Mouse (Mus musculus) neural tube, embryonic 15.5 days (tissue): ENCODE measurements at regions not wholly inside any gene's neighbourhood (a gene's known extent, or its start where the extent isn't known, plus 50 kb on each side); places are given as distances from the start of the nearest gene placed in this dataset.
"Not testable (repeated sequence)": the region's sequence is repeated elsewhere in the genome, so short reads cannot be mapped to it uniquely, and the experiment has no call there.

Experiments used
- ATAC-seq: fragments of 200-750 bp; cut with Nextera tagmentation; 2 replicates; pipeline ENCODE4 v1.8.0; 2017; ENCODE audit warnings: mild to moderate bottlenecking, moderate TSS enrichment, moderate library complexity; ENCODE audit not compliant: low FRiP score
- H3K27ac ChIP-seq: fragments of 300-500 bp; sonication (generic); replicated peaks from 2 replicates; pipeline ENCODE4 v1.5.1; 2015; ENCODE audit warnings: mild to moderate bottlenecking, inconsistent platforms
- H3K27me3 ChIP-seq: fragments of 300-500 bp; sonication (generic); replicated peaks from 2 replicates; pipeline ENCODE4 v1.6.1; 2015; ENCODE audit warnings: inconsistent platforms
- H3K36me3 ChIP-seq: fragments of 300-500 bp; sonication (generic); 2 replicates; pipeline ENCODE4 v1.6.1; 2015; ENCODE audit warnings: inconsistent platforms
- H3K4me1 ChIP-seq: fragments of 300-500 bp; sonication (generic); 2 replicates; pipeline ENCODE4 v1.6.1; 2015; ENCODE audit warnings: inconsistent platforms
- H3K4me2 ChIP-seq: fragments of 300-500 bp; sonication (generic); 2 replicates; pipeline ENCODE4 v1.6.1; 2015; ENCODE audit warnings: inconsistent platforms, mild to moderate bottlenecking, moderate library complexity
- H3K4me3 ChIP-seq: fragments of 300-500 bp; sonication (generic); replicated peaks from 2 replicates; pipeline ENCODE4 v1.5.1; 2015; ENCODE audit warnings: mild to moderate bottlenecking, inconsistent platforms
- H3K9ac ChIP-seq: fragments of 300-500 bp; sonication (generic); replicated peaks from 2 replicates; pipeline ENCODE4 v1.6.1; 2015; ENCODE audit warnings: mild to moderate bottlenecking, inconsistent platforms
- H3K9me3 ChIP-seq: fragments of 300-500 bp; sonication (generic); replicated peaks from 2 replicates; pipeline ENCODE4 v1.6.1; 2016; ENCODE audit warnings: inconsistent platforms
- WGBS: fragments of 180-500 bp; shearing (Covaris S2); methylation state at CpG from one replicate; pipeline ENCODE4 v1.1.7; 2015; ENCODE audit warnings: mixed read lengths; 5-methylcytosine and 5-hydroxymethylcytosine counted together

DNA sequence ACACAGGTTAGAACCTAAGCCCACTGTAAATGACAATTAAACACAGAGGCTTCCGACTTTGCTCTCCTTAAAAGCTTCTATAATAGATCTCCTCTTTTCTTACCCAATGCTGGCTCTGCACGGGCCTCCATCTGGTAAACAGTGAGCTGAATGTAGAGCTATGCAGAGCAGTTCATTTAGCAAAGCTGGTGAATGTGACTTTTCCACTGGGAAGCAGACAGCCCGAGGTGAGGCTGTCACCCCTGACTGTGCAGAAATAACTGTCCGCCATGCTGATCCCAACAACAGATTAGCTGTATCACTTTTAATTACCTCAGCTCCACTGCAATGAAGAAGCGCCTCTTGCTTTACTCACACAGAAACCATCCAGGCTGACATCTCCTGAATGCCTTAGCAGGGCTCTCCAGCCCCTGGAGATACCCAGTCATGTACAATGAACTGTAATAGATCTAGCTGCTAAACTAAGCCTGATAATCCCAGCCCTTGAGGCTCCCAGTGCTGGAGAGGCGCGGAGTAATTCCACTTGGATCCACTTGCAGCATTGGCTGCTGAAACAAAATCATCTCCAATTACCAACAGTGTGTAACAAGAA, 980.2 kb downstream of the Poteg start:
- ATAC-seq = peak; percentile 63; the same call in 1 of the 2 replicates
- 55% methylated on average over 7 of the region's 7 CpGs for WGBS
- Histone ChIP-seq H3K4me3 (no peak overlapping the region), H3K4me1 (peaks cover 6% of the 10 kb centered on the region; the same call in 1 of the 2 replicates), H3K9ac (no peak overlapping the region), H3K27ac (no peak overlapping the region), H3K9me3 (no peaks in the 10 kb centered on the region), H3K27me3 (no peaks in the 10 kb centered on the region), H3K36me3 (no peaks in the 10 kb centered on the region), H3K4me2 (no peak overlapping the region)

- Histone ChIP-seq H3K4me3 (no peak overlapping the region), H3K27ac (no peak overlapping the region), H3K27me3 (no peaks in the 10 kb centered on the region), H3K9me3 (no peaks in the 10 kb centered on the region), H3K36me3 (no peaks in the 10 kb centered on the region), H3K4me1 (no peaks in the 10 kb centered on the region), H3K9ac (no peak overlapping the region), H3K4me2 (no peak overlapping the region)
- 90% methylated on average over 2 of the region's 2 CpGs for WGBS
- ATAC-seq = no peak
These were observed 1025.7 kb downstream of the Poteg start for GRCm38 (mm10) chr8:28473190-28473589.

DNA sequence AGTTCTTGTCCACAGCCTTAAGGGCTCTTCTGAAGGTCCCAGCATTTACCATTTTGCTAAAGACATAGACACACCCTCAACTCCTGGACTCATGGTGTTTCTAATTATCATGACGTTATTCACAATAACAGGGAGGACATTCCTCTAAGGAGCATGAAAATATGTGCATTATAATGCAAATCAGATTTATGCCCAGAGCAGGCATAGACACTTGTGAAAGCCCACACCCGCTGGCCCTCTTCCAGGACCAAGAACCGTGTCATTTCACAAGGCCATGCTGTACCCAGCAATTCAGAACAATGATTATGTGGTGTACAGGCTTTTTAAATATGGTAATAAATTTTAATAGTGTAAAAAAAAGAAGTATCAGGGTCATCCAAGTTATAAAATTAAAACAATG, 1040.4 kb downstream of the Poteg start:
- no peak for ATAC-seq
- Histone ChIP-seq H3K9me3 (no peaks in the 10 kb centered on the region), H3K27ac (no peak overlapping the region), H3K4me3 (no peak overlapping the region), H3K9ac (no peak overlapping the region), H3K36me3 (no peaks in the 10 kb centered on the region), H3K4me1 (no peaks in the 10 kb centered on the region), H3K4me2 (no peak overlapping the region), H3K27me3 (no peaks in the 10 kb centered on the region)
- WGBS = 28% methylated on average over 3 of the region's 3 CpGs

DNA sequence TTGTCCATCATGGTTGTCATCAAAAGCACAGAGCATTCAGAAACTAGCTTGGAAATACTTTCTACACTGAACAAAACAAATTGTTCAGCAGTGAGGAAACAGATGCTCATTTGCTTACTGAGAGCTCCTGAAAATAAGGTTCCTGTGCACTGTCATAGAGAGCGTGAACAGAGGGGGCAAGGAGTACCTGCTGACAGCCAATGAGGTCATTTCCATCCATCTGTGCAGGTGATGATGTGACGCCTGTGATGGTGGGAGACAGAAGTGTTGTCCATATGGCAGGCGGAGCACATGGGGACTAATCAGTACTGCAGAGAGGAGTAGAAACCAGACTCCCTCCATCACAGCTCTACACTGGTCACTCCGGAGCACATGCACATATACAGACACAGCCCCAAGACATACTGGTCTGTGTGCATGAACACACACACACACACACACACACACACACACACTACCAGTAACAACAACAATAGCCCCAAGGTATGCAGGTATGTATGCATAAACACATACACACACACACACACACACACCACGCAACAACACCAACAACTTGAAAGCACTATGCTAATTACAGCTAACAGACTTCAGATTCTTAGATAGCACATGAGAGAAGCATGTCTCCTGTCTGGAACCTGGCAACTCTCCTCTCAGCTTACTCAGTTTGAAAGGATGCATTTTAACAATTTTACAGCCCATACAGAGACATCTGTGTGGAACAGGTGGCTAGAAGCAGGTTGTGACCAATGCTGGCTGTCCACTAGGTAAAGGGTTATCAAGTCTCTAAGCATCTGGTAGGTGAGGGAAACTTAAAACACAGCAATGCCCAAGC, 1056.2 kb downstream of the Poteg start:
- ATAC-seq = no peak
- no peaks in the 10 kb centered on the region for H3K36me3 ChIP-seq
- H3K27me3 ChIP-seq = no peaks in the 10 kb centered on the region
- WGBS = 84% methylated on average over 5 of the region's 5 CpGs
- H3K9ac ChIP-seq = no peak overlapping the region
- no peak overlapping the region for H3K4me2 ChIP-seq
- no peak overlapping the region; the same call in 1 of the 2 replicates for H3K27ac ChIP-seq
- H3K9me3 ChIP-seq = no peaks in the 10 kb centered on the region
- H3K4me3 ChIP-seq = no peak overlapping the region
- peaks cover 9% of the 10 kb centered on the region; the same call in 1 of the 2 replicates for H3K4me1 ChIP-seq

GRCm38 (mm10) chr8:28523506-28523905, 1076.0 kb downstream of the Poteg start:
- H3K4me2 ChIP-seq, H3K27me3 ChIP-seq, H3K9ac ChIP-seq, H3K4me3 ChIP-seq, H3K9me3 ChIP-seq, H3K4me1 ChIP-seq, H3K36me3 ChIP-seq, H3K27ac ChIP-seq, ATAC-seq: not testable (repeated sequence)
- 80% methylated on average over 1 of the region's 1 CpGs for WGBS

DNA sequence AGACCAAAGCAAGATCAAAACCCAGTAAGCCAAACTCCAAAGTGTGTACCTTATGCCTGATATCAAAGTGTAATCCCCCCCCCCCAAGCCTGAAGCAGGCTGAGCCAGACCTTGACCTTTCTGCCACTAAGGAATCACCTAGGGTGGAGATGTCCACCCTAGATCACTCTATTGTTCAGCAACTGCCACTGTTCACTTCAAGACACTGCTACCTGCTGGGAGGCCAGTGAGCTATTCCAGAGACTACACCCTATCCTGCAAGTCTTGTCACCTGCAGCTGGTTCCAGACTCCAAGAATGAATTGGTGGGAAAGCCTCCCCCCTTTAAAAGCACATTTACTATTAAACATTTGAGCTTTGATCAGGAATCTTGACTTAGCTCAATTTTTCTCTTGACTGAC, 1099.8 kb downstream of the Poteg start:
- Histone ChIP-seq H3K9ac (no peak overlapping the region), H3K27ac (no peak overlapping the region), H3K9me3 (no peaks in the 10 kb centered on the region), H3K4me2 (no peak overlapping the region), H3K4me1 (no peaks in the 10 kb centered on the region), H3K4me3 (no peak overlapping the region), H3K27me3 (no peaks in the 10 kb centered on the region), H3K36me3 (no peaks in the 10 kb centered on the region)
- no peak for ATAC-seq

GRCm38 (mm10) chr8:28559881-28560280, 1112.4 kb downstream of the Poteg start:
- Histone ChIP-seq H3K27ac (no peak overlapping the region), H3K9me3 (no peaks in the 10 kb centered on the region), H3K4me3 (no peak overlapping the region), H3K4me1 (no peaks in the 10 kb centered on the region), H3K27me3 (no peaks in the 10 kb centered on the region), H3K36me3 (no peaks in the 10 kb centered on the region), H3K9ac (no peak overlapping the region), H3K4me2 (no peak overlapping the region)
- no peak for ATAC-seq
- WGBS = 55% methylated on average over 9 of the region's 9 CpGs

GRCm38 (mm10) chr8:28579250-28579651, 1131.8 kb downstream of the Poteg start:
- 51% methylated on average over 8 of the region's 8 CpGs for WGBS
- no peaks in the 10 kb centered on the region for H3K9me3 ChIP-seq

GRCm38 (mm10) chr8:28580821-28581220, 1133.4 kb downstream of the Poteg start:
- H3K4me3 ChIP-seq = no peak overlapping the region
- ATAC-seq = no peak
- H3K9ac ChIP-seq = no peak overlapping the region
- H3K27ac ChIP-seq = no peak overlapping the region
- H3K9me3 ChIP-seq = no peaks in the 10 kb centered on the region
- no peaks in the 10 kb centered on the region for H3K36me3 ChIP-seq
- H3K27me3 ChIP-seq = no peaks in the 10 kb centered on the region
- 84% methylated on average over 2 of the region's 2 CpGs for WGBS
- no peak overlapping the region for H3K4me2 ChIP-seq
- H3K4me1 ChIP-seq = no peaks in the 10 kb centered on the region

More at GRCm38 (mm10) chr8:28579250-28579651, 1131.8 kb downstream of the Poteg start:
- ATAC-seq = no peak
- no peak overlapping the region for H3K27ac ChIP-seq
- H3K9ac ChIP-seq = no peak overlapping the region
- H3K4me1 ChIP-seq = no peaks in the 10 kb centered on the region
- H3K36me3 ChIP-seq = no peaks in the 10 kb centered on the region
- H3K4me3 ChIP-seq = no peak overlapping the region
- H3K27me3 ChIP-seq = no peaks in the 10 kb centered on the region
- no peak overlapping the region for H3K4me2 ChIP-seq

DNA sequence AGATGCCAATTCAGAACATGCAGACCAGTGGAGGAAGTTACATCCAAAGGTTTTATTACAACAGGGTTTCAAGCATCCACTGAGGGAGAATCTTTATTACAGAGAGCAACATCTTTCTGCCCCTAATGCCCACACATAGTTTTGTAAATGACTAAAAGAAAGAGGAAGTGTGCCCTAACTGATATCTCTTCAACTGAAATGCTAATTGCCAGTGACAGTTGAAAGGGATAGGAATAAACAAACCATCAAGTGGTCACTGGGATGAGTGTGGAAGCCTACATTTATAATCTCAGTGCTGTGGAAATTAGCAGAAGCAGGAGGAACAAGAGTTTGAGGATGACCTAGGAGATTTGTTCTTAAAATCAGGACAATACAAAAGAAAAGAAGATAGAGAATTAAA, 1142.5 kb downstream of the Poteg start:
- no peak overlapping the region for H3K4me3 ChIP-seq
- H3K9me3 ChIP-seq = no peaks in the 10 kb centered on the region
- no peak overlapping the region for H3K9ac ChIP-seq

GRCm38 (mm10) chr8:28593238-28593637, 1145.8 kb downstream of the Poteg start:
- ATAC-seq = no peak
- Histone ChIP-seq H3K36me3 (no peaks in the 10 kb centered on the region), H3K4me3 (no peak overlapping the region), H3K27me3 (no peaks in the 10 kb centered on the region), H3K9ac (no peak overlapping the region), H3K27ac (no peak overlapping the region), H3K4me1 (no peaks in the 10 kb centered on the region), H3K9me3 (no peaks in the 10 kb centered on the region), H3K4me2 (no peak overlapping the region)
- WGBS = 93% methylated on average over 3 of the region's 3 CpGs

More for the DNA sequence above, 1142.5 kb downstream of the Poteg start:
- no peak overlapping the region for H3K4me2 ChIP-seq
- ATAC-seq = no peak
- no peaks in the 10 kb centered on the region for H3K27me3 ChIP-seq
- no peak overlapping the region for H3K27ac ChIP-seq
- H3K36me3 ChIP-seq = no peaks in the 10 kb centered on the region
- no peaks in the 10 kb centered on the region for H3K4me1 ChIP-seq

DNA sequence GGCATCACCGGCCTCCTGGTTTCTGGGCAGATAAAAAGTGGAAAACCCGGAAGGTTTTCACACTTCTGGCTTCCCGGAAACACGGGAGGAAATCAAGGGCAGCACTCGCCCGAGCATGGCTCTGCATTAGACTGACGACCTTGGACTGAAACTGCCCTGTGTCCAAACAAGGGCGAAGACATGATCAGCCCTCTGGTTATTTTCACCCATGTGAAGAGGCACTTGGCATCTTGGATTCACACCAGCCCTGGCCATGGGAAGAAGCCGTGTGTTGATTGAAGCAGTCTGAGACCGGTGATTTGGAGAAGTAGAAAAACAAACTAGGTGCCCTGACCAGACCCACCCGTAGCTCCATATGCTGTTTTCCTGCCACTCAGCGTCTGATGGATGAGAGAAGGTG, 1146.7 kb downstream of the Poteg start:
- Histone ChIP-seq H3K4me2 (no peak overlapping the region), H3K4me1 (no peaks in the 10 kb centered on the region), H3K36me3 (no peaks in the 10 kb centered on the region), H3K27me3 (no peaks in the 10 kb centered on the region), H3K9me3 (no peaks in the 10 kb centered on the region), H3K4me3 (no peak overlapping the region), H3K9ac (no peak overlapping the region), H3K27ac (no peak overlapping the region)
- 75% methylated on average over 12 of the region's 12 CpGs for whole genome bisulfite sequencing
- ATAC-seq = no peak
